Comparison of ENCODE assay signal across 8 mouse cellular contexts in the genomic region with DNA sequence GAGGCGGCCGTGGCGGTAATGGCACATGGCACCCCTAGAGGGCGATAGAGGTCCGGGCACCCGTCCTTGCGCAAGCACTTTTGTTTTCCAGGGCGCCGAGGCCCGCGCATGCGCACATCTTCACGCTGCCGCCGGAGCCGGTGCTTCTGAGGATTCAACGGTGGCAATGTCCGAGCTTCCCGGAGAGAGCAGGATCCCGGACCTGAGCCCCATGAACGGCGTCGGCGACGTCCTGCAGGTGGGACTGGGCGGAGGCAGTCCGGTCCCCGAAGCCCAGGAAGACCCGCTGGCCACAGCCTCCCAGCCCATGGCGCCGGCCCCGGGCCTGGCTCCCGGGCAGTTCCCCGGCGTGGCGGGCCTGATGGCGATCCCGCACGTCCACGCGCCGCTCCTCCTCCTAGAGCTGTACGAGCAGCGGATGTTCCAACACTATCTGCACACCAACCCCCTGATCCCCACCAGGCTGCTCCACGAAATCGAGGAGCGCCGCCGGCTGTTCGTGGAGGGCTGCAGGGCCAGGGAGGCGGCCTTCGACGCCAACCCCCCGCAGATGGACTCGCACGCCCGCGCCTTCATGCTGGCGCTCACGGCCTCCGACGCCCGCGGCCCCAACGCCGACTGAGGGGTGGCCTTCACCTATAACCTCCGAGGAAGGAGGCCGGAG. TPM values are rescaled to one million over a fixed set of nuclear protein-coding genes. Genes with fewer than 3 reads are reported as not detected.
A peak's percentile ranks its signal among the peaks of the same experiment; 100 is the strongest.
DNase-seq lines count a peak whose midpoint lies in the region; ATAC-seq and TF ChIP-seq lines count a peak whose summit lies in the region.

A gene (plus strand): TSS at position 125 of the 664 bp plus-strand sequence.

- peaks cover 0 to 4% of the 10 kb centered on the region in 2 experiments; a peak in 1 of 4 replicates for H3K36me3 ChIP-seq in MEL (ENCODE audit: control insufficient read depth in 1 of 2, insufficient read depth in 2 of 2, low read length in 2 of 2)
- H3K36me3 ChIP-seq in forebrain, embryonic 16.5 days (ENCODE audit: control insufficient read depth, insufficient read depth) = no peaks in the 10 kb centered on the region
- H3K36me3 ChIP-seq in neural tube, embryonic 15.5 days = peaks cover 8% of the 10 kb centered on the region

- DNase-seq in MEL (ENCODE audit: low read depth, low spot score) = peak; percentile 95
- peak; percentile 95 to 98 for DNase-seq in cerebellum, adult 2 months
- peak; percentile 98 for DNase-seq in heart, postnatal 36 days
- DNase-seq in layer of hippocampus, adult 18-20 months (ENCODE audit: low spot score in 2 of 2) = peak; percentile 91 to 97
- DNase-seq in lung, adult 18-20 months = peak; percentile 93 to 94
- DNase-seq in testis, postnatal 10 days (ENCODE audit: low spot score) = peak; percentile 98

- H3K79me2 ChIP-seq in MEL (ENCODE audit: control insufficient read depth, insufficient read depth, low read length, poor library complexity) = peaks cover 2% of the 10 kb centered on the region; the same call in 1 of the 2 replicates

- peak; percentile 73 for ATAC-seq in forebrain, embryonic 16.5 days
- peak; percentile 74 for ATAC-seq in neural tube, embryonic 15.5 days (ENCODE audit: low FRiP score)

- TF ChIP-seq CTCF in MEL (IDR thresholded peaks at IDR 0.05 in 2 of 3, conservative IDR thresholded peaks at IDR 0.05 in 1 of 3; ENCODE audit: control insufficient read depth in 1 of 3, insufficient read depth in 1 of 3, low read depth in 2 of 3, low read length in 3 of 3, poor library complexity in 1 of 3, severe bottlenecking in 1 of 3) = peak; percentile 68 to 93 (median 84)
- TF ChIP-seq CTCF in cerebellum, adult 2 months (IDR thresholded peaks at IDR 0.05; ENCODE audit: borderline replicate concordance, insufficient read depth, low read depth, low read length) = peak; percentile 83

- peak; percentile 45 to 77; a peak in 2 of 4 replicates for TF ChIP-seq POLR2A in MEL (IDR thresholded peaks at IDR 0.05; ENCODE audit: control insufficient read depth in 1 of 2, insufficient read depth in 1 of 2, low read depth in 1 of 2, low read length in 2 of 2, poor library complexity in 1 of 2)
- TF ChIP-seq POLR2A in cerebellum, adult 2 months (IDR thresholded peaks at IDR 0.05; ENCODE audit: borderline replicate concordance, insufficient read depth, low read length) = peak; percentile 76; the same call in 1 of the 2 replicates

- no peaks in the 10 kb centered on the region for H3K9me3 ChIP-seq in MEL (replicated peaks; ENCODE audit: insufficient read depth, low read length)
- no peaks in the 10 kb centered on the region for H3K9me3 ChIP-seq in forebrain, embryonic 16.5 days (ENCODE audit: control insufficient read depth, low read length)
- no peaks in the 10 kb centered on the region for H3K9me3 ChIP-seq in neural tube, embryonic 15.5 days (replicated peaks)

- H3K9ac ChIP-seq in MEL (ENCODE audit: control insufficient read depth, low read depth, low read length, poor library complexity, severe bottlenecking) = peak within 1 kb of the TSS; percentile 86
- peak within 1 kb of the TSS; percentile 99 for H3K9ac ChIP-seq in forebrain, embryonic 16.5 days (replicated peaks; ENCODE audit: low read depth, low read length)
- H3K9ac ChIP-seq in neural tube, embryonic 15.5 days (replicated peaks) = peak within 1 kb of the TSS; percentile 95

- peak; percentile 70 for TF ChIP-seq RAD21 in MEL (IDR thresholded peaks at IDR 0.05; ENCODE audit: low read depth, low read length)

- peak within 1 kb of the TSS; percentile 65 to 85 for H3K4me3 ChIP-seq in MEL (ENCODE audit: control insufficient read depth in 1 of 2, insufficient read depth in 1 of 2, low read depth in 2 of 2, low read length in 2 of 2)
- H3K4me3 ChIP-seq in cerebellum, adult 2 months (replicated peaks; ENCODE audit: insufficient read depth, low read depth, low read length) = peak within 1 kb of the TSS; percentile 89
- H3K4me3 ChIP-seq in forebrain, embryonic 16.5 days (replicated peaks; ENCODE audit: low read length) = peak within 1 kb of the TSS; percentile 74
- H3K4me3 ChIP-seq in neural tube, embryonic 15.5 days (replicated peaks) = peak within 1 kb of the TSS; percentile 71

- TF ChIP-seq EP300 in MEL (IDR thresholded peaks at IDR 0.05; ENCODE audit: low read depth in 1 of 2, low read length in 2 of 2) = no peak

- peaks cover 0 to 7% of the 10 kb centered on the region in 2 experiments; a peak in 3 of 4 replicates for H3K4me1 ChIP-seq in MEL (ENCODE audit: control insufficient read depth in 1 of 2, insufficient read depth in 2 of 2, low read length in 2 of 2)
- H3K4me1 ChIP-seq in cerebellum, adult 2 months (ENCODE audit: control insufficient read depth, insufficient read depth, low read length) = no peaks in the 10 kb centered on the region; the same call in 1 of the 2 replicates
- peaks cover 17% of the 10 kb centered on the region for H3K4me1 ChIP-seq in forebrain, embryonic 16.5 days (replicated peaks; ENCODE audit: control insufficient read depth, insufficient read depth, low read length)
- H3K4me1 ChIP-seq in neural tube, embryonic 15.5 days = peaks cover 16% of the 10 kb centered on the region

- H3K4me2 ChIP-seq in forebrain, embryonic 16.5 days (ENCODE audit: low read length) = peak within 1 kb of the TSS; percentile 62
- peak within 1 kb of the TSS; percentile 95 for H3K4me2 ChIP-seq in neural tube, embryonic 15.5 days

- intact Hi-C loops in heart, postnatal 36 days (cut with DNase I) = loop anchor here (5.0 kb wide), 1 partner anchor 60 kb away; a partner anchor contains a TSS

- no peaks in the 10 kb centered on the region for H3K27me3 ChIP-seq in MEL (ENCODE audit: control insufficient read depth in 1 of 2, insufficient read depth in 2 of 2, low read length in 2 of 2)
- no peaks in the 10 kb centered on the region for H3K27me3 ChIP-seq in cerebellum, adult 2 months (ENCODE audit: control insufficient read depth, insufficient read depth, low read length)
- H3K27me3 ChIP-seq in forebrain, embryonic 16.5 days (replicated peaks; ENCODE audit: control insufficient read depth, insufficient read depth, low read length) = no peaks in the 10 kb centered on the region
- no peaks in the 10 kb centered on the region for H3K27me3 ChIP-seq in neural tube, embryonic 15.5 days (replicated peaks)

- WGBS in cerebellum, adult 2 months = 2% methylated on average over 68 of the region's 68 CpGs
- WGBS in forebrain, embryonic 16.5 days = 4% methylated on average over 68 of the region's 68 CpGs
- 2% methylated on average over 67 of the region's 68 CpGs for WGBS in neural tube, embryonic 15.5 days

- no peak within 1 kb of the TSS for H3K27ac ChIP-seq in MEL (ENCODE audit: control insufficient read depth, low read depth, low read length)
- H3K27ac ChIP-seq in cerebellum, adult 2 months (ENCODE audit: insufficient read depth, low read length) = peak within 1 kb of the TSS; percentile 96
- peak within 1 kb of the TSS; percentile 78 for H3K27ac ChIP-seq in forebrain, embryonic 16.5 days (ENCODE audit: low read length)
- H3K27ac ChIP-seq in neural tube, embryonic 15.5 days (replicated peaks) = peak within 1 kb of the TSS; percentile 92

TF ChIP-seq in MEL, 35 proteins besides CTCF, POLR2A, EP300 and RAD21:
- peak; percentile 70 for TF ChIP-seq HCFC1 (IDR thresholded peaks at IDR 0.05; ENCODE audit: low read depth, low read length)
- TF ChIP-seq ETS1 (IDR thresholded peaks at IDR 0.05; ENCODE audit: low read depth, low read length) = no peak
- peak; percentile 32 for TF ChIP-seq SIN3A (IDR thresholded peaks at IDR 0.05; ENCODE audit: low read length)
- no peak for TF ChIP-seq USF2 (IDR thresholded peaks at IDR 0.05; ENCODE audit: borderline replicate concordance in 1 of 2, insufficient read depth in 1 of 2, low read depth in 1 of 2, low read length in 2 of 2)
- TF ChIP-seq MAX (IDR thresholded peaks at IDR 0.05; ENCODE audit: low read length) = peak; percentile 79
- 0 out of 2 replicates have a peak, but pooled peaks have one; percentile 23 for TF ChIP-seq ZMIZ1 (IDR thresholded peaks at IDR 0.05; ENCODE audit: low read depth, low read length)
- TF ChIP-seq TCF12 (IDR thresholded peaks at IDR 0.05; ENCODE audit: low read depth, low read length) = peak; percentile 45; the same call in 1 of the 2 replicates
- peak; percentile 38 for TF ChIP-seq ZC3H11A (IDR thresholded peaks at IDR 0.05; ENCODE audit: low read depth, low read length)
- TF ChIP-seq GABPA (IDR thresholded peaks at IDR 0.05; ENCODE audit: low read depth, low read length) = no peak
- TF ChIP-seq MXI1 (IDR thresholded peaks at IDR 0.05; ENCODE audit: low read depth, low read length) = peak; percentile 70; the same call in 1 of the 2 replicates
- TF ChIP-seq SMC3 (IDR thresholded peaks at IDR 0.05; ENCODE audit: low read depth, low read length) = peak; percentile 56
- 0 out of 2 replicates have a peak, but pooled peaks have one; percentile 42 for TF ChIP-seq POLR2AphosphoS2 (IDR thresholded peaks at IDR 0.05; ENCODE audit: low read length)
- TF ChIP-seq MAFK (IDR thresholded peaks at IDR 0.05; ENCODE audit: borderline replicate concordance, low read depth, low read length) = no peak
- TF ChIP-seq USF1 (IDR thresholded peaks at IDR 0.05; ENCODE audit: low read depth, low read length) = peak; percentile 12; the same call in 1 of the 2 replicates
- peak; percentile 84 for TF ChIP-seq NELFE (IDR thresholded peaks at IDR 0.05; ENCODE audit: low read depth, low read length)
- no peak for TF ChIP-seq UBTF (IDR thresholded peaks at IDR 0.05; ENCODE audit: borderline replicate concordance, insufficient read depth, low read depth, low read length)
- peak; percentile 89 for TF ChIP-seq NRF1 (IDR thresholded peaks at IDR 0.05; ENCODE audit: insufficient read depth, low read depth, low read length, poor library complexity, severe bottlenecking)
- no peak for TF ChIP-seq ZKSCAN1 (IDR thresholded peaks at IDR 0.05; ENCODE audit: low read depth, low read length)
- TF ChIP-seq MYC (IDR thresholded peaks at IDR 0.05; ENCODE audit: low read depth, low read length) = peak; percentile 72; the same call in 1 of the 2 replicates
- no peak; the same call in 1 of the 2 replicates for TF ChIP-seq ELF1 (IDR thresholded peaks at IDR 0.05; ENCODE audit: low read depth, low read length)
- 0 out of 2 replicates have a peak, but pooled peaks have one; percentile 19 for TF ChIP-seq TBP (IDR thresholded peaks at IDR 0.05; ENCODE audit: low read depth, low read length)

RNA-seq across cellular contexts. Expression of the gene that starts here (rescaled TPM):
- total RNA-seq in MEL (2012; rRNA removed) = 3.2 TPM in 2 replicates
- polyA plus RNA-seq in MEL (2012; ENCODE audit: insufficient read depth in 1 of 2, insufficient read length in 2 of 2, low read depth in 1 of 2, low replicate concordance in 2 of 2, missing spikeins in 1 of 2) = 1 to 10 TPM in 1 of 2 experiments, not detected in 1; 5.3 TPM
- 21.2 and 23.1 TPM in 2 replicates for polyA plus RNA-seq in cerebellum, adult 2 months (2012; rRNA removed)
- polyA plus RNA-seq in forebrain, embryonic 16.5 days (2015; fragmentation: Nextera tagmentation; extraction: Ambion mirVana) = 41.8 and 45.1 TPM in 2 replicates
- 10 to 100 TPM; 12.6 to 13.5 TPM for total RNA-seq in heart, postnatal 36 days (2021)
- 10 to 100 TPM; 37.8 to 38.4 TPM for total RNA-seq in layer of hippocampus, adult 18-20 months (2021)
- polyA plus RNA-seq in neural tube, embryonic 15.5 days (2015; fragmentation: Nextera tagmentation; extraction: Ambion mirVana) = 33.5 and 37.7 TPM in 2 replicates
